Mouse (Mus musculus): Measurements from ENCODE around the gene Ank2. TPM values are rescaled to one million over a fixed set of nuclear protein-coding genes. Genes with fewer than 3 reads are reported as not detected.
A peak's percentile ranks its signal among the peaks of the same experiment; 100 is the strongest.

Gene Ank2
- polyA plus RNA-seq, 1 experiment from 2014 or later: 37.0 TPM

DNA sequence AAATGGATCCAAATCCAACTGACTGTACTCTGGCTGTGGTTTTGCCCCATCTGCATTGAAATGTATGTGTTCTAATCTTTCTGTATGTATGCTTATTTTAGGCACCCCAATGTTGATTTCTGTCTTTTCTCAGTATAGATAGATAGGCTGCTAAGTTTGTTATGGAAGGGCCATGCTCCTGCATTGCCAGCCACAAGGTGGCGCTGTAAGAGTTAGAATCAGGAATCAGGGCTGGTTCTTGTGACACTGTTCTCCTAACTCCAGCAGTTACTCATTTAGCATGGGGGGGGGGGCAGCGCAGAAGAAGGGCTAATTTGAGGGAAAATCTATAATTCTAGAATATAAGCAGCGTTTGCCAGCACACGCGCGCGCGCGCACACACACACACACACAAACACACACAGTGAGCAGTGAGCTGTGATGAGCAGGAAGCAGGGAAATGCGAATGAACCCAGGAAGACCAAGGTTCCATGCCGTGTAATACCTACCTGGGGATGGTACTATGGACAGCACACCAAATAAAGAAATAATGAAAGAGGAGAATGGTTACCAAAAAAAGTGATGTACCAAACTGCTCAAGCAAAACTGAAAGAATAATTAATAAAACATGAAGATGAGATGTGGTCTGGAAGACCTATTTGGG is 520.3 kb downstream of the Ank2 start:
- H3K27ac ChIP-seq (ENCODE audit: low read depth): no peak overlapping the region
- ATAC-seq (replicated peaks; ENCODE audit: low FRiP score, low TSS enrichment, low read depth) (peak; percentile 62; the same call in 1 of the 2 replicates), DNase-seq (ENCODE audit: low spot score) (peak; percentile 70)
- no peak overlapping the region for H3K4me2 ChIP-seq (ENCODE audit: low read length)
- no peak overlapping the region for H3K9ac ChIP-seq (ENCODE audit: low read length)
- H3K27me3 ChIP-seq (replicated peaks; ENCODE audit: control insufficient read depth, insufficient read depth, low read length): no peaks in the 10 kb centered on the region
- WGBS: 73% methylated on average over 11 of the region's 11 CpGs
- H3K9me3 ChIP-seq (ENCODE audit: control insufficient read depth, low read length): no peaks in the 10 kb centered on the region
- no peaks in the 10 kb centered on the region for H3K4me1 ChIP-seq (replicated peaks; ENCODE audit: control insufficient read depth, insufficient read depth, low read length)
- H3K36me3 ChIP-seq (ENCODE audit: control insufficient read depth, insufficient read depth, low read length): no peaks in the 10 kb centered on the region
- no peak overlapping the region for H3K4me3 ChIP-seq (ENCODE audit: low read depth, low read length)

DNA sequence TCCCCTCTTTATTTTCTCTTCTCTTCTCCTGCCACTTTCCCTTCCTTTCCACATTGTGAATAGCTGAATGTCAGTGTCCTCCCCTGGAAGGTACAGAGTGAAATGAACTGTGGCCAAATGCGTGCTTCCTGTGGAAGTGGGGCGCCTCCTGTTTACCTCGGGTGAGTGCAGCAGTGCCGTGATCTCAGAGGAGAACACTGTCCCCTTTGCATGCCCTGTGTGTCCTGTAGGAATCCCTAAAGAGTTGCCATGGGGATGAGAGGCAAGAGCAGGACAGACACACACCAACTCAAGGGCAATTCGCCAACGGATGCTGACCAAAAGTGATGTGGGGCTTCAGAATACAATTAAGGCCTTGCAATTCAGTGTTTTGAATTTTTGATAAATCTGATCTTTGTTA is 521.8 kb downstream of the Ank2 start:
- no peak for DNase-seq (ENCODE audit: low spot score)
- Histone ChIP-seq H3K9ac (ENCODE audit: low read length) (no peak overlapping the region), H3K9me3 (ENCODE audit: control insufficient read depth, low read length) (no peaks in the 10 kb centered on the region), H3K36me3 (ENCODE audit: control insufficient read depth, insufficient read depth, low read length) (no peaks in the 10 kb centered on the region), H3K27ac (ENCODE audit: low read depth) (no peak overlapping the region), H3K4me1 (replicated peaks; ENCODE audit: control insufficient read depth, insufficient read depth, low read length) (no peaks in the 10 kb centered on the region), H3K27me3 (replicated peaks; ENCODE audit: control insufficient read depth, insufficient read depth, low read length) (no peaks in the 10 kb centered on the region), H3K4me3 (ENCODE audit: low read depth, low read length) (no peak overlapping the region), H3K4me2 (ENCODE audit: low read length) (no peak overlapping the region)
- WGBS: 77% methylated on average over 6 of the region's 6 CpGs
- ATAC-seq (replicated peaks; ENCODE audit: low FRiP score, low TSS enrichment, low read depth): no peak

- Histone ChIP-seq H3K36me3 (ENCODE audit: control insufficient read depth, insufficient read depth, low read length) (no peaks in the 10 kb centered on the region), H3K4me3 (ENCODE audit: low read depth, low read length) (no peak overlapping the region), H3K4me2 (ENCODE audit: low read length) (no peak overlapping the region), H3K9me3 (ENCODE audit: control insufficient read depth, low read length) (no peaks in the 10 kb centered on the region), H3K4me1 (replicated peaks; ENCODE audit: control insufficient read depth, insufficient read depth, low read length) (no peaks in the 10 kb centered on the region), H3K27me3 (replicated peaks; ENCODE audit: control insufficient read depth, insufficient read depth, low read length) (no peaks in the 10 kb centered on the region), H3K9ac (ENCODE audit: low read length) (no peak overlapping the region), H3K27ac (ENCODE audit: low read depth) (no peak overlapping the region)
- WGBS: 89% methylated on average over 16 of the region's 16 CpGs
- DNase-seq (ENCODE audit: low spot score): no peak
- ATAC-seq (replicated peaks; ENCODE audit: low FRiP score, low TSS enrichment, low read depth): no peak
These were observed 522.4 kb downstream of the Ank2 start for GRCm38 (mm10) chr3:126976793-126977192.

GRCm38 (mm10) chr3:126975409-126975808 is 523.7 kb downstream of the Ank2 start:
- no peak for DNase-seq (ENCODE audit: low spot score)
- Histone ChIP-seq H3K27ac (ENCODE audit: low read depth) (no peak overlapping the region), H3K27me3 (replicated peaks; ENCODE audit: control insufficient read depth, insufficient read depth, low read length) (no peaks in the 10 kb centered on the region), H3K9ac (ENCODE audit: low read length) (no peak overlapping the region), H3K4me3 (ENCODE audit: low read depth, low read length) (no peak overlapping the region), H3K9me3 (ENCODE audit: control insufficient read depth, low read length) (no peaks in the 10 kb centered on the region), H3K4me1 (replicated peaks; ENCODE audit: control insufficient read depth, insufficient read depth, low read length) (no peaks in the 10 kb centered on the region), H3K4me2 (ENCODE audit: low read length) (no peak overlapping the region), H3K36me3 (ENCODE audit: control insufficient read depth, insufficient read depth, low read length) (no peaks in the 10 kb centered on the region)
- no peak for ATAC-seq (replicated peaks; ENCODE audit: low FRiP score, low TSS enrichment, low read depth)
- 82% methylated on average over 5 of the region's 5 CpGs for WGBS

GRCm38 (mm10) chr3:126973551-126973950 is 525.6 kb downstream of the Ank2 start:
- 85% methylated on average over 2 of the region's 2 CpGs for WGBS
- ATAC-seq (replicated peaks; ENCODE audit: low FRiP score, low TSS enrichment, low read depth) (no peak), DNase-seq (ENCODE audit: low spot score) (no peak)
- no peaks in the 10 kb centered on the region for H3K36me3 ChIP-seq (ENCODE audit: control insufficient read depth, insufficient read depth, low read length)
- no peak overlapping the region for H3K27ac ChIP-seq (ENCODE audit: low read depth)
- no peak overlapping the region for H3K9ac ChIP-seq (ENCODE audit: low read length)
- H3K9me3 ChIP-seq (ENCODE audit: control insufficient read depth, low read length): no peaks in the 10 kb centered on the region
- H3K27me3 ChIP-seq (replicated peaks; ENCODE audit: control insufficient read depth, insufficient read depth, low read length): no peaks in the 10 kb centered on the region
- no peak overlapping the region for H3K4me2 ChIP-seq (ENCODE audit: low read length)
- H3K4me3 ChIP-seq (ENCODE audit: low read depth, low read length): no peak overlapping the region
- H3K4me1 ChIP-seq (replicated peaks; ENCODE audit: control insufficient read depth, insufficient read depth, low read length): no peaks in the 10 kb centered on the region

- Histone ChIP-seq H3K9ac (ENCODE audit: low read length) (no peak overlapping the region), H3K9me3 (ENCODE audit: control insufficient read depth, low read length) (no peaks in the 10 kb centered on the region), H3K4me2 (ENCODE audit: low read length) (no peak overlapping the region), H3K36me3 (ENCODE audit: control insufficient read depth, insufficient read depth, low read length) (no peaks in the 10 kb centered on the region), H3K4me3 (ENCODE audit: low read depth, low read length) (no peak overlapping the region), H3K27ac (ENCODE audit: low read depth) (no peak overlapping the region), H3K27me3 (replicated peaks; ENCODE audit: control insufficient read depth, insufficient read depth, low read length) (no peaks in the 10 kb centered on the region), H3K4me1 (replicated peaks; ENCODE audit: control insufficient read depth, insufficient read depth, low read length) (no peaks in the 10 kb centered on the region)
- DNase-seq (ENCODE audit: low spot score) (no peak), ATAC-seq (replicated peaks; ENCODE audit: low FRiP score, low TSS enrichment, low read depth) (no peak)
- WGBS: 94% methylated on average over 9 of the region's 9 CpGs
These were observed 527.6 kb downstream of the Ank2 start for GRCm38 (mm10) chr3:126971531-126971930.

DNA sequence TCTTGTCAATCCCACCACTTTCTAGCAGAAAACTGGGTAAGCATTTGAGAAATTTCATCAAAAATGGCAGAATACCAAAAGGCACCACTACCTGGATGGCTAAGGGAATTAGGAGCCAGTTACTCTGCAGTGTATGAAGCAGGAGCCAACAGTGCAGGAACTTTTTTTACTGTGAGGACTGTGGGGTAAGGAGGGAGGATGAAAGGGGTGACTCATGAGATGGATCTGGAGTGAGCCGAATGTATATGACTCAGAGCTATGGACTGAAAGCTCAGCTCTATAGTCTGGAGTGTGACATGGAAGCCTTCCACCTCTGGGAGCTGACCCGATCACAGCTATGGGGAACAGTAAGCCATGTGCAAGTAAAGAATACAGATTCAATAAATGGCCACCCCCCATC is 530.4 kb downstream of the Ank2 start:
- H3K9ac ChIP-seq (ENCODE audit: low read length): no peak overlapping the region
- H3K9me3 ChIP-seq (ENCODE audit: control insufficient read depth, low read length): no peaks in the 10 kb centered on the region
- DNase-seq (ENCODE audit: low spot score): no peak
- no peak overlapping the region for H3K4me3 ChIP-seq (ENCODE audit: low read depth, low read length)
- H3K36me3 ChIP-seq (ENCODE audit: control insufficient read depth, insufficient read depth, low read length): 0 out of 2 replicates have a peak, but pooled peaks cover 3% of the 10 kb centered on the region
- WGBS: 79% methylated on average over 2 of the region's 2 CpGs
- ATAC-seq (replicated peaks; ENCODE audit: low FRiP score, low TSS enrichment, low read depth): no peak
- no peak overlapping the region for H3K27ac ChIP-seq (ENCODE audit: low read depth)
- H3K4me1 ChIP-seq (replicated peaks; ENCODE audit: control insufficient read depth, insufficient read depth, low read length): no peaks in the 10 kb centered on the region
- no peaks in the 10 kb centered on the region for H3K27me3 ChIP-seq (replicated peaks; ENCODE audit: control insufficient read depth, insufficient read depth, low read length)
- no peak overlapping the region for H3K4me2 ChIP-seq (ENCODE audit: low read length)

- no peak for ATAC-seq (replicated peaks; ENCODE audit: low FRiP score, low TSS enrichment, low read depth)
- Histone ChIP-seq H3K9ac (ENCODE audit: low read length) (no peak overlapping the region), H3K4me3 (ENCODE audit: low read depth, low read length) (no peak overlapping the region), H3K27ac (ENCODE audit: low read depth) (no peak overlapping the region), H3K9me3 (ENCODE audit: control insufficient read depth, low read length) (no peaks in the 10 kb centered on the region), H3K36me3 (ENCODE audit: control insufficient read depth, insufficient read depth, low read length) (0 out of 2 replicates have a peak, but pooled peaks cover 3% of the 10 kb centered on the region), H3K4me2 (ENCODE audit: low read length) (no peak overlapping the region), H3K27me3 (replicated peaks; ENCODE audit: control insufficient read depth, insufficient read depth, low read length) (no peaks in the 10 kb centered on the region), H3K4me1 (replicated peaks; ENCODE audit: control insufficient read depth, insufficient read depth, low read length) (no peaks in the 10 kb centered on the region)
- no peak for DNase-seq (ENCODE audit: low spot score)
- 88% methylated on average over 2 of the region's 2 CpGs for WGBS
These were observed 533.4 kb downstream of the Ank2 start for GRCm38 (mm10) chr3:126965767-126966166.

DNA sequence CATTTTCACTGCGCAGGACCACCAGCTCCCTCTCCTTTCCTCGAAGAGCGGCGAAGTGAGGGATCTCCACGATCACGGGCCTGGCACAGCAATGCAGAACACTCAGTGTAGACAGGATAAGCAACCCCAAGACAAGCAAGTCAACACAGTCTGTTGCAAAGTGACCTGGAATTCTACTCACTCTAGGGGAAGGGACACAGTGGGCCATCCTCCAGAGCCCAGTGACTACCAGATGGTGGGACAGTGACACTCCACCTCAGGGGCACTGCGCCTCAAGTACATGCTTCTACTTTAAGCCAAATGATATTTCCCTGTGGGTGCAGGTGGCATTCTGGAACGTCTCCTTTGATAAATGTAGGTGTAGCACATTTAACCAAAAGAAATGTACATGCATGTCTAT is 536.8 kb downstream of the Ank2 start:
- WGBS: 94% methylated on average over 8 of the region's 8 CpGs
- Histone ChIP-seq H3K27me3 (replicated peaks; ENCODE audit: control insufficient read depth, insufficient read depth, low read length) (no peaks in the 10 kb centered on the region), H3K36me3 (ENCODE audit: control insufficient read depth, insufficient read depth, low read length) (peaks cover 7% of the 10 kb centered on the region), H3K27ac (ENCODE audit: low read depth) (no peak overlapping the region), H3K4me1 (replicated peaks; ENCODE audit: control insufficient read depth, insufficient read depth, low read length) (no peaks in the 10 kb centered on the region), H3K9ac (ENCODE audit: low read length) (no peak overlapping the region), H3K9me3 (ENCODE audit: control insufficient read depth, low read length) (no peaks in the 10 kb centered on the region), H3K4me2 (ENCODE audit: low read length) (no peak overlapping the region), H3K4me3 (ENCODE audit: low read depth, low read length) (no peak overlapping the region)
- ATAC-seq (replicated peaks; ENCODE audit: low FRiP score, low TSS enrichment, low read depth) (no peak), DNase-seq (ENCODE audit: low spot score) (no peak)
